Mouse (Mus musculus): ENCODE measurements at regions not wholly inside any gene's neighbourhood (a gene's known extent, or its start where the extent isn't known, plus 50 kb on each side); places are given as distances from the start of the nearest gene placed in this dataset.

GRCm38 (mm10) chr11:18821384-18821783, 197.4 kb downstream of the Meis1 start:
- peak; percentile 5 to 27 for DNase-seq
- intact Hi-C loops (cut with DNase I) = loop anchor here (1.0 kb wide), 2 partner anchors 203 to 940 kb away; no protein-coding TSS in a partner anchor

- intact Hi-C loops (cut with DNase I) = no loop called here
- no peak for DNase-seq
Observed at GRCm38 (mm10) chr11:18814110-18814509, 204.7 kb downstream of the Meis1 start.

- no peak for DNase-seq
- intact Hi-C loops (cut with DNase I) = no loop called here
Observed at GRCm38 (mm10) chr11:18767479-18767878, 251.3 kb downstream of the Meis1 start.

- intact Hi-C loops (cut with DNase I) = no loop called here
- no peak for DNase-seq
Observed at GRCm38 (mm10) chr11:18766458-18767016, 252.2 kb downstream of the Meis1 start.

GRCm38 (mm10) chr11:18758591-18759074, 260.2 kb downstream of the Meis1 start:
- no peak for DNase-seq
- intact Hi-C loops (cut with DNase I) = no loop called here

GRCm38 (mm10) chr11:18756576-18756975, 262.2 kb downstream of the Meis1 start:
- intact Hi-C loops (cut with DNase I) = no loop called here
- no peak for DNase-seq

- DNase-seq = no peak
- intact Hi-C loops (cut with DNase I) = no loop called here
Observed at GRCm38 (mm10) chr11:18754732-18755525, 263.9 kb downstream of the Meis1 start.

- DNase-seq = no peak
- intact Hi-C loops (cut with DNase I) = no loop called here
Observed at GRCm38 (mm10) chr11:18753856-18754255, 264.9 kb downstream of the Meis1 start.

GRCm38 (mm10) chr11:18753246-18753645, 265.5 kb downstream of the Meis1 start:
- intact Hi-C loops (cut with DNase I) = no loop called here
- no peak for DNase-seq

- DNase-seq = no peak
- intact Hi-C loops (cut with DNase I) = no loop called here
Observed at GRCm38 (mm10) chr11:18752512-18752911, 266.3 kb downstream of the Meis1 start.

- DNase-seq = no peak
- intact Hi-C loops (cut with DNase I) = no loop called here
Observed at GRCm38 (mm10) chr11:18750911-18751841, 267.6 kb downstream of the Meis1 start.

- intact Hi-C loops (cut with DNase I) = no loop called here
- DNase-seq = no peak
Observed at GRCm38 (mm10) chr11:18750080-18750375, 268.8 kb downstream of the Meis1 start.

- intact Hi-C loops (cut with DNase I) = no loop called here
- no peak for DNase-seq
Observed at GRCm38 (mm10) chr11:18749265-18750079, 269.3 kb downstream of the Meis1 start.

GRCm38 (mm10) chr11:18747871-18748461, 270.8 kb downstream of the Meis1 start:
- no peak for DNase-seq
- intact Hi-C loops (cut with DNase I) = no loop called here

GRCm38 (mm10) chr11:18747361-18747760, 271.4 kb downstream of the Meis1 start:
- intact Hi-C loops (cut with DNase I) = no loop called here
- no peak for DNase-seq

GRCm38 (mm10) chr11:18746486-18746885, 272.3 kb downstream of the Meis1 start:
- intact Hi-C loops (cut with DNase I) = no loop called here
- no peak for DNase-seq

- no peak for DNase-seq
- intact Hi-C loops (cut with DNase I) = no loop called here
Observed at GRCm38 (mm10) chr11:18745840-18746239, 272.9 kb downstream of the Meis1 start.

- no peak for DNase-seq
- intact Hi-C loops (cut with DNase I) = no loop called here
Observed at GRCm38 (mm10) chr11:18734904-18735664, 283.7 kb downstream of the Meis1 start.

GRCm38 (mm10) chr11:18734075-18734474, 284.7 kb downstream of the Meis1 start:
- DNase-seq = no peak
- intact Hi-C loops (cut with DNase I) = no loop called here
